Mouse (Mus musculus): Measurements from ENCODE around the gene Lcn2. TPM values are rescaled to one million over a fixed set of nuclear protein-coding genes. Genes with fewer than 3 reads are reported as not detected.

The Lcn2 gene
- polyA plus RNA-seq (2015; fragmentation: Nextera tagmentation; extraction: Ambion mirVana), result 18.0 and 22.8 TPM in 2 replicates

- Histone ChIP-seq H3K36me3 (no peaks in the 10 kb centered on the region), H3K27ac (no peak within 1 kb of the TSS), H3K9ac (0 out of 2 replicates have a peak within 1 kb of the TSS, but pooled peaks have one; percentile 7), H3K27me3 (peaks cover 20% of the 10 kb centered on the region), H3K4me2 (no peak within 1 kb of the TSS), H3K9me3 (replicated peaks) (no peaks in the 10 kb centered on the region), H3K4me3 (replicated peaks) (no peak within 1 kb of the TSS), H3K4me1 (replicated peaks) (peaks cover 11% of the 10 kb centered on the region; the same call in 1 of the 2 replicates)
- peak; percentile 27; the same call in 1 of the 2 replicates for ATAC-seq (ENCODE audit: low read depth)
- 33% methylated on average over 5 of the region's 5 CpGs for WGBS (ENCODE audit: insufficient replicate concordance)
- no peak for DNase-seq
Observed at GRCm38 (mm10) chr2:32387706-32388490, at the start of gene Lcn2. Gene Lcn2, minus strand, starts transcription at chr2:32388252.

- H3K9me3 ChIP-seq (replicated peaks), result no peaks in the 10 kb centered on the region
- 0 out of 2 replicates have a peak overlapping the region, but pooled peaks have one; percentile 41 for H3K27ac ChIP-seq
- H3K27me3 ChIP-seq, result no peaks in the 10 kb centered on the region
- H3K4me1 ChIP-seq (replicated peaks), result peaks cover 52% of the 10 kb centered on the region
- no peak overlapping the region for H3K4me3 ChIP-seq (replicated peaks)
- no peak overlapping the region for H3K4me2 ChIP-seq
- no peak for DNase-seq
- no peaks in the 10 kb centered on the region for H3K36me3 ChIP-seq
- H3K9ac ChIP-seq, result no peak overlapping the region
- 19% methylated on average over 2 of the region's 2 CpGs for WGBS (ENCODE audit: insufficient replicate concordance)
- no peak for ATAC-seq (ENCODE audit: low read depth)
Observed at GRCm38 (mm10) chr2:32437612-32438166, 49.6 kb upstream of the Lcn2 start.

GRCm38 (mm10) chr2:32436686-32437372 is 48.8 kb upstream of the Lcn2 start:
- no peak overlapping the region for H3K4me2 ChIP-seq
- no peak; the same call in 1 of the 2 replicates for ATAC-seq (ENCODE audit: low read depth)
- peaks cover 43% of the 10 kb centered on the region for H3K4me1 ChIP-seq (replicated peaks)
- H3K9ac ChIP-seq, result no peak overlapping the region
- WGBS (ENCODE audit: insufficient replicate concordance), result 50% methylated on average over 3 of the region's 3 CpGs
- H3K36me3 ChIP-seq, result no peaks in the 10 kb centered on the region
- H3K27me3 ChIP-seq, result no peaks in the 10 kb centered on the region
- H3K9me3 ChIP-seq (replicated peaks), result no peaks in the 10 kb centered on the region
- DNase-seq, result no peak
- 0 out of 2 replicates have a peak overlapping the region, but pooled peaks have one; percentile 41 for H3K27ac ChIP-seq
- no peak overlapping the region for H3K4me3 ChIP-seq (replicated peaks)

- Histone ChIP-seq H3K4me2 (peak overlapping the region; percentile 41), H3K4me1 (replicated peaks) (peaks cover 47% of the 10 kb centered on the region), H3K27me3 (no peaks in the 10 kb centered on the region), H3K27ac (no peak overlapping the region; the same call in 1 of the 2 replicates), H3K9ac (peak overlapping the region; percentile 6; the same call in 1 of the 2 replicates), H3K9me3 (replicated peaks) (no peaks in the 10 kb centered on the region), H3K36me3 (no peaks in the 10 kb centered on the region), H3K4me3 (replicated peaks) (peak overlapping the region; percentile 12; the same call in 1 of the 2 replicates)
- DNase-seq (no peak), ATAC-seq (ENCODE audit: low read depth) (no peak)
- WGBS (ENCODE audit: insufficient replicate concordance), result 55% methylated on average over 18 of the region's 18 CpGs
Observed at GRCm38 (mm10) chr2:32430701-32431676, 42.9 kb upstream of the Lcn2 start.

GRCm38 (mm10) chr2:32429215-32429891 is 41.3 kb upstream of the Lcn2 start:
- Histone ChIP-seq H3K4me1 (replicated peaks) (peaks cover 59% of the 10 kb centered on the region), H3K9me3 (replicated peaks) (no peaks in the 10 kb centered on the region), H3K9ac (no peak overlapping the region), H3K4me2 (no peak overlapping the region), H3K4me3 (replicated peaks) (no peak overlapping the region), H3K27me3 (no peaks in the 10 kb centered on the region), H3K27ac (no peak overlapping the region), H3K36me3 (no peaks in the 10 kb centered on the region)
- ATAC-seq (ENCODE audit: low read depth) (peak; percentile 19; the same call in 1 of the 2 replicates), DNase-seq (no peak)
- WGBS (ENCODE audit: insufficient replicate concordance), result 41% methylated on average over 4 of the region's 4 CpGs

GRCm38 (mm10) chr2:32428262-32428722 is 40.2 kb upstream of the Lcn2 start:
- no peak overlapping the region for H3K9ac ChIP-seq
- DNase-seq, result no peak
- H3K36me3 ChIP-seq, result no peaks in the 10 kb centered on the region
- 0 out of 2 replicates have a peak overlapping the region, but pooled peaks have one; percentile 16 for H3K27ac ChIP-seq
- H3K4me2 ChIP-seq, result 0 out of 2 replicates have a peak overlapping the region, but pooled peaks have one; percentile 2
- 58% methylated on average over 8 of the region's 8 CpGs for WGBS (ENCODE audit: insufficient replicate concordance)
- peaks cover 69% of the 10 kb centered on the region for H3K4me1 ChIP-seq (replicated peaks)
- peak; percentile 21; the same call in 1 of the 2 replicates for ATAC-seq (ENCODE audit: low read depth)
- no peaks in the 10 kb centered on the region for H3K27me3 ChIP-seq
- no peaks in the 10 kb centered on the region for H3K9me3 ChIP-seq (replicated peaks)
- H3K4me3 ChIP-seq (replicated peaks), result no peak overlapping the region

GRCm38 (mm10) chr2:32427720-32428119 is 39.7 kb upstream of the Lcn2 start:
- DNase-seq (no peak), ATAC-seq (ENCODE audit: low read depth) (no peak)
- Histone ChIP-seq H3K9ac (no peak overlapping the region), H3K36me3 (no peaks in the 10 kb centered on the region), H3K4me3 (replicated peaks) (no peak overlapping the region), H3K27ac (no peak overlapping the region), H3K4me2 (no peak overlapping the region), H3K9me3 (replicated peaks) (no peaks in the 10 kb centered on the region), H3K27me3 (no peaks in the 10 kb centered on the region), H3K4me1 (replicated peaks) (peaks cover 75% of the 10 kb centered on the region)
- 74% methylated on average over 5 of the region's 5 CpGs for WGBS (ENCODE audit: insufficient replicate concordance)

GRCm38 (mm10) chr2:32426141-32426540 is 38.1 kb upstream of the Lcn2 start:
- Histone ChIP-seq H3K36me3 (peaks cover 1% of the 10 kb centered on the region; the same call in 1 of the 2 replicates), H3K4me2 (no peak overlapping the region), H3K4me1 (replicated peaks) (peaks cover 86% of the 10 kb centered on the region), H3K9ac (no peak overlapping the region), H3K9me3 (replicated peaks) (no peaks in the 10 kb centered on the region), H3K4me3 (replicated peaks) (no peak overlapping the region), H3K27me3 (no peaks in the 10 kb centered on the region), H3K27ac (peak overlapping the region; percentile 9; the same call in 1 of the 2 replicates)
- DNase-seq (no peak), ATAC-seq (ENCODE audit: low read depth) (no peak)
- whole genome bisulfite sequencing (ENCODE audit: insufficient replicate concordance), result 78% methylated on average over 1 of the region's 1 CpGs

- Histone ChIP-seq H3K27me3 (no peaks in the 10 kb centered on the region), H3K4me1 (replicated peaks) (peaks cover 84% of the 10 kb centered on the region), H3K4me2 (no peak overlapping the region), H3K27ac (no peak overlapping the region), H3K4me3 (replicated peaks) (no peak overlapping the region), H3K9ac (no peak overlapping the region), H3K9me3 (replicated peaks) (no peaks in the 10 kb centered on the region), H3K36me3 (peaks cover 7% of the 10 kb centered on the region)
- WGBS (ENCODE audit: insufficient replicate concordance), result 83% methylated on average over 5 of the region's 5 CpGs
- ATAC-seq (ENCODE audit: low read depth), result no peak
- DNase-seq, result no peak
Observed at GRCm38 (mm10) chr2:32425568-32425967, 37.5 kb upstream of the Lcn2 start.

- Histone ChIP-seq H3K27ac (peak overlapping the region; percentile 77), H3K4me1 (replicated peaks) (peaks cover 79% of the 10 kb centered on the region), H3K9ac (no peak overlapping the region), H3K4me3 (replicated peaks) (no peak overlapping the region), H3K4me2 (peak overlapping the region; percentile 66; the same call in 1 of the 2 replicates), H3K27me3 (no peaks in the 10 kb centered on the region), H3K9me3 (replicated peaks) (no peaks in the 10 kb centered on the region), H3K36me3 (peaks cover 15% of the 10 kb centered on the region)
- ATAC-seq (ENCODE audit: low read depth) (no peak), DNase-seq (no peak)
- 47% methylated on average over 3 of the region's 3 CpGs for WGBS (ENCODE audit: insufficient replicate concordance)
Observed at GRCm38 (mm10) chr2:32424796-32425195, 36.7 kb upstream of the Lcn2 start.
